Mouse (Mus musculus): ENCODE results near the gene Parn. TPM values are rescaled to one million over a fixed set of nuclear protein-coding genes. Genes with fewer than 3 reads are reported as not detected.
A peak's percentile ranks its signal among the peaks of the same experiment; 100 is the strongest.

The Parn gene
- polyA plus RNA-seq, 1 experiment from 2014 or later: 13.8 TPM

GRCm38 (mm10) chr16:13541121-13541747 lies 126.7 kb downstream of the Parn start:
- WGBS (ENCODE audit: insufficient replicate concordance): 74% methylated on average over 15 of the region's 15 CpGs
- TF ChIP-seq CTCF (IDR thresholded peaks at IDR 0.05; ENCODE audit: low read depth) (no peak), EP300 (IDR thresholded peaks at IDR 0.05; ENCODE audit: low read depth) (no peak)
- Histone ChIP-seq H3K36me3 (replicated peaks; ENCODE audit: insufficient read depth, low read length) (peaks cover 10% of the 10 kb centered on the region; the same call in 1 of the 2 replicates), H3K27me3 (ENCODE audit: insufficient read depth, low read length) (no peaks in the 10 kb centered on the region), H3K4me3 (ENCODE audit: low read depth, low read length) (no peak overlapping the region), H3K27ac (ENCODE audit: low read depth) (no peak overlapping the region), H3K4me1 (ENCODE audit: insufficient read depth) (no peaks in the 10 kb centered on the region), H3K4me2 (ENCODE audit: low read depth, low read length) (no peak overlapping the region), H3K9me3 (ENCODE audit: low read length) (peaks cover 12% of the 10 kb centered on the region), H3K9ac (replicated peaks) (no peak overlapping the region)
- no peak for DNase-seq
- no peak for ATAC-seq

GRCm38 (mm10) chr16:13538933-13539648 lies 128.9 kb downstream of the Parn start:
- no peak for TF ChIP-seq EP300 (IDR thresholded peaks at IDR 0.05; ENCODE audit: low read depth)
- no peak for TF ChIP-seq CTCF (IDR thresholded peaks at IDR 0.05; ENCODE audit: low read depth)
- no peak for DNase-seq
- H3K9me3 ChIP-seq (ENCODE audit: low read length): no peaks in the 10 kb centered on the region
- no peak overlapping the region for H3K4me2 ChIP-seq (ENCODE audit: low read depth, low read length)
- 82% methylated on average over 9 of the region's 9 CpGs for WGBS (ENCODE audit: insufficient replicate concordance)
- H3K27ac ChIP-seq (ENCODE audit: low read depth): no peak overlapping the region
- no peaks in the 10 kb centered on the region for H3K4me1 ChIP-seq (ENCODE audit: insufficient read depth)
- H3K4me3 ChIP-seq (ENCODE audit: low read depth, low read length): no peak overlapping the region
- H3K36me3 ChIP-seq (replicated peaks; ENCODE audit: insufficient read depth, low read length): 0 out of 2 replicates have a peak, but pooled peaks cover 8% of the 10 kb centered on the region
- no peak for ATAC-seq
- H3K9ac ChIP-seq (replicated peaks): no peak overlapping the region
- H3K27me3 ChIP-seq (ENCODE audit: insufficient read depth, low read length): no peaks in the 10 kb centered on the region

GRCm38 (mm10) chr16:13538213-13538932 lies 129.6 kb downstream of the Parn start:
- ATAC-seq: no peak

DNA sequence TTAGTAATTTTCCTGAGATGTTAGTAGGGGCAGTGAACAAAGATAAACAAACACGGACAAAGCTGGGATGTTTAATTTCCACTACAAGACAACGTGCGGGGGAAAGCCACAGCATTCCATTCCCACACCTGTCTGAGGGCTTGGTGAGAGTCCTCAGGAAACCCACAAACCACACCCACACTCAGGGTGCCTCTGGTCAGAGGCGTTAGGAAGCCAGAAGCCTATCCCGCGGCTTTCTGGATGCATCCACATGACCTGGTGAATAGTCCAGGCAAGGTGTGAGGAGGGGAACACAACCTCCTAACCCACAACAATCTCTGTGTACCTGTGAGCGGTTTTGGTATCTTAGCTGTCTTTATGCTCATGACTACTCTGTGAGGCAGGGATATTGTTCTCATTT lies 131.6 kb downstream of the Parn start:
- H3K4me2 ChIP-seq (ENCODE audit: low read depth, low read length): no peak overlapping the region
- no peaks in the 10 kb centered on the region for H3K27me3 ChIP-seq (ENCODE audit: insufficient read depth, low read length)
- H3K9ac ChIP-seq (replicated peaks): no peak overlapping the region
- no peak for TF ChIP-seq CTCF (IDR thresholded peaks at IDR 0.05; ENCODE audit: low read depth)
- ATAC-seq (no peak), DNase-seq (no peak)
- no peaks in the 10 kb centered on the region for H3K9me3 ChIP-seq (ENCODE audit: low read length)
- H3K4me1 ChIP-seq (ENCODE audit: insufficient read depth): no peaks in the 10 kb centered on the region
- H3K36me3 ChIP-seq (replicated peaks; ENCODE audit: insufficient read depth, low read length): 0 out of 2 replicates have a peak, but pooled peaks cover 8% of the 10 kb centered on the region
- no peak overlapping the region for H3K27ac ChIP-seq (ENCODE audit: low read depth)
- 60% methylated on average over 7 of the region's 7 CpGs for WGBS (ENCODE audit: insufficient replicate concordance)
- no peak overlapping the region for H3K4me3 ChIP-seq (ENCODE audit: low read depth, low read length)

More at GRCm38 (mm10) chr16:13538213-13538932, 129.6 kb downstream of the Parn start:
- WGBS (ENCODE audit: insufficient replicate concordance): 68% methylated on average over 13 of the region's 13 CpGs
- Histone ChIP-seq H3K4me1 (ENCODE audit: insufficient read depth) (no peaks in the 10 kb centered on the region), H3K27me3 (ENCODE audit: insufficient read depth, low read length) (no peaks in the 10 kb centered on the region), H3K9me3 (ENCODE audit: low read length) (no peaks in the 10 kb centered on the region), H3K36me3 (replicated peaks; ENCODE audit: insufficient read depth, low read length) (0 out of 2 replicates have a peak, but pooled peaks cover 8% of the 10 kb centered on the region), H3K27ac (ENCODE audit: low read depth) (no peak overlapping the region), H3K9ac (replicated peaks) (no peak overlapping the region), H3K4me3 (ENCODE audit: low read depth, low read length) (no peak overlapping the region), H3K4me2 (ENCODE audit: low read depth, low read length) (no peak overlapping the region)
- no peak for DNase-seq
- TF ChIP-seq CTCF (IDR thresholded peaks at IDR 0.05; ENCODE audit: low read depth) (no peak), EP300 (IDR thresholded peaks at IDR 0.05; ENCODE audit: low read depth) (no peak)

DNA sequence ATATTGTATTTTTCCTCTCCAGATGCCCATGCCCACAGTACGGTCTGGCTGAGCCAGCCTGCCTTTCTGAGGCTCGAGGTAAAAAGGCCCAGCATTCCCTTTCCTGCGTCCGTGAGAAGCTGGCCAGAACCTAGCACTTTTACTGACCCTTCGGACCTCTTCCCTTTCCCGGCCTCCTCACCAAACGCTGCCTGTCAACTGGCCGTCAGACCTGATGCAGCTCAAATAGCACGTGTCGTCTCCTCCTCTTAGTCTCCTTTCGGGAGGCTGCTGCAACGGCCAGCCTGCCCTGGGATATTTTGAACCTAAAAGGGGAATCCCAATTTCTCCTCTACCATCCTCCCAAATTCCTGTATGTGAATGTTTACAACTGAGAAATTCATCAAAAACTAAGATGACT lies 132.1 kb downstream of the Parn start:
- no peak for TF ChIP-seq EP300 (IDR thresholded peaks at IDR 0.05; ENCODE audit: low read depth)
- no peak for TF ChIP-seq CTCF (IDR thresholded peaks at IDR 0.05; ENCODE audit: low read depth)
- DNase-seq: no peak
- Histone ChIP-seq H3K4me3 (ENCODE audit: low read depth, low read length) (no peak overlapping the region), H3K27ac (ENCODE audit: low read depth) (no peak overlapping the region), H3K27me3 (ENCODE audit: insufficient read depth, low read length) (no peaks in the 10 kb centered on the region), H3K4me1 (ENCODE audit: insufficient read depth) (no peaks in the 10 kb centered on the region), H3K36me3 (replicated peaks; ENCODE audit: insufficient read depth, low read length) (0 out of 2 replicates have a peak, but pooled peaks cover 8% of the 10 kb centered on the region), H3K9ac (replicated peaks) (no peak overlapping the region), H3K4me2 (ENCODE audit: low read depth, low read length) (no peak overlapping the region), H3K9me3 (ENCODE audit: low read length) (no peaks in the 10 kb centered on the region)
- WGBS (ENCODE audit: insufficient replicate concordance): 74% methylated on average over 12 of the region's 12 CpGs
- no peak for ATAC-seq

DNA sequence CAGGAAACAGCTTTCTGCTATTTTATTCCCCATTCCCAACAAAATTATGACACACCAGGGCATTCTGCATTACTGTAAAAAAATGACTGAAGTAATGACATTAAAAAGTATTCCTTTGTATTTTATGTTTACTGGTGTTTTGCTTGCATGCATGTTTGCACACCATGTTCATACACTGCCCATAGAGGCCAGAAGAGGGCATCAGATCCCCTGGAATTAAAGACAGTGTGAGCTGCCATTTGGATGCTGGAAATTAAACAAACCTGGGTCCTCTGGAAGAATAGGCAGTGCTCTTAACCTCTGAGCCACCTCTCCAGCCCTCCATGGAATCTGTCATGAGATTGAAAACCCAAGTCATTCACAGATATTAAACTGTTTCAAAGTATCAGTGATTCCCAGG lies 135.1 kb downstream of the Parn start:
- ATAC-seq (no peak), DNase-seq (no peak)
- no peaks in the 10 kb centered on the region for H3K36me3 ChIP-seq (replicated peaks; ENCODE audit: insufficient read depth, low read length)
- H3K4me3 ChIP-seq (ENCODE audit: low read depth, low read length): no peak overlapping the region
- H3K27ac ChIP-seq (ENCODE audit: low read depth): no peak overlapping the region
- no peak overlapping the region for H3K9ac ChIP-seq (replicated peaks)
- TF ChIP-seq EP300 (IDR thresholded peaks at IDR 0.05; ENCODE audit: low read depth) (no peak), CTCF (IDR thresholded peaks at IDR 0.05; ENCODE audit: low read depth) (peak; percentile 67)
- H3K27me3 ChIP-seq (ENCODE audit: insufficient read depth, low read length): no peaks in the 10 kb centered on the region
- H3K4me1 ChIP-seq (ENCODE audit: insufficient read depth): no peaks in the 10 kb centered on the region
- H3K9me3 ChIP-seq (ENCODE audit: low read length): no peaks in the 10 kb centered on the region
- no peak overlapping the region for H3K4me2 ChIP-seq (ENCODE audit: low read depth, low read length)
